Mouse (Mus musculus): ENCODE results near the gene Iqcf4. TPM values are rescaled to one million over a fixed set of nuclear protein-coding genes. Genes with fewer than 3 reads are reported as not detected.
"Not testable (repeated sequence)": the region's sequence is repeated elsewhere in the genome, so short reads cannot be mapped to it uniquely, and the experiment has no call there.

Gene Iqcf4
- polyA plus RNA-seq (2012; ENCODE audit: insufficient read depth, insufficient read length, missing spikeins), result not detected in 2 replicates

- H3K27ac ChIP-seq (replicated peaks; ENCODE audit: low read depth, low read length), result no peak within 1 kb of the TSS
- no peak within 1 kb of the TSS for H3K4me3 ChIP-seq (ENCODE audit: insufficient read depth, low read depth, low read length)
- no peaks in the 10 kb centered on the region for H3K4me1 ChIP-seq (ENCODE audit: control insufficient read depth, insufficient read depth, insufficient read length, low read length)
Observed at GRCm38 (mm10) chr9:106570896-106571295, at the start of gene Iqcf4. Gene Iqcf4, minus strand, starts transcription at chr9:106570996.

- H3K27ac ChIP-seq (replicated peaks; ENCODE audit: low read depth, low read length), result no peak overlapping the region
- no peak overlapping the region for H3K4me3 ChIP-seq (ENCODE audit: insufficient read depth, low read depth, low read length)
- H3K4me1 ChIP-seq (ENCODE audit: control insufficient read depth, insufficient read depth, insufficient read length, low read length), result no peaks in the 10 kb centered on the region
Observed at GRCm38 (mm10) chr9:106617496-106617895, 46.7 kb upstream of the Iqcf4 start.

DNA sequence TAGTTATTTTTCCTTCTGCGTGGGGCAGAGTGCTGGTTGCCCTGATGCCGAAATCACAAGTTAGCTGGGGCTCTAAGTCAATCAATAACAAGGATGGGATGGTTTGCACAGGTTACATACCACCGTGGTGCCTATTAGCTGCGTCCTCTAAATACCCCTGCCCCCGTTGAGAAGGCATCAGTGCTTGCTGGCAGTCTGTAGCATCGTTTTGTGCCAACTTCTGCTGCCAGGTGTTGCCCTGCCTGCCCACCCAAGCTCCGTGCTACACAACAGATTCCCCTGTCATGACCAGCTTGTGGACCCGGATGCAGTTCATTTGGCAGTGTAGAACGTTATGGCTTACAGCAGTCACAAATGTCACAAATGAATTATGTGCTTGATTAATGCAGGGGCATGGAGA lies 45.5 kb upstream of the Iqcf4 start:
- no peak overlapping the region for H3K4me3 ChIP-seq (ENCODE audit: insufficient read depth, low read depth, low read length)
- H3K27ac ChIP-seq (replicated peaks; ENCODE audit: low read depth, low read length), result no peak overlapping the region
- H3K4me1 ChIP-seq (ENCODE audit: control insufficient read depth, insufficient read depth, insufficient read length, low read length), result no peaks in the 10 kb centered on the region

DNA sequence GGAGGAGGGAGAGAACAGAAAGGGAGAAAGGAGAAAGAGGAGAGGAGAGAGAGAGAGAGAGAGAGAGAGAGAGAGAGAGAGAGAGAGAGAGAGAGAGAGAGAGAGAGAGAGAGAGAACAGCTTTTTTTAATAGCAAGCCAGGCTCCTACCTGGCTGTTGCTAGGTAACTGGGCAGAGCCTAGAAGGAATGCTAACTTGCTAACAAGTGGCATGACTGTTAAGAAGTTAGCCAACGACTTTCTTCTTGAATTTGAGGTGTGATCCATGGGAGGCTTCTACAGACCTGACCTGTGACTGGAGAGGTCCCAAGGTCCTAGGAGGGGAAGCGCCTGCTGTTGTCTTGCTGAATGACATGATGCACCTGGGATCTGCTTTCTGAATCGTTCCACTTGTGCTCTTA lies 43.8 kb upstream of the Iqcf4 start:
- Histone ChIP-seq H3K4me3 (ENCODE audit: insufficient read depth, low read depth, low read length) (no peak overlapping the region), H3K4me1 (ENCODE audit: control insufficient read depth, insufficient read depth, insufficient read length, low read length) (no peaks in the 10 kb centered on the region), H3K27ac (replicated peaks; ENCODE audit: low read depth, low read length) (no peak overlapping the region)

GRCm38 (mm10) chr9:106613951-106614350 lies 43.2 kb upstream of the Iqcf4 start:
- no peak overlapping the region for H3K4me3 ChIP-seq (ENCODE audit: insufficient read depth, low read depth, low read length)
- no peaks in the 10 kb centered on the region for H3K4me1 ChIP-seq (ENCODE audit: control insufficient read depth, insufficient read depth, insufficient read length, low read length)
- H3K27ac ChIP-seq (replicated peaks; ENCODE audit: low read depth, low read length), result no peak overlapping the region

DNA sequence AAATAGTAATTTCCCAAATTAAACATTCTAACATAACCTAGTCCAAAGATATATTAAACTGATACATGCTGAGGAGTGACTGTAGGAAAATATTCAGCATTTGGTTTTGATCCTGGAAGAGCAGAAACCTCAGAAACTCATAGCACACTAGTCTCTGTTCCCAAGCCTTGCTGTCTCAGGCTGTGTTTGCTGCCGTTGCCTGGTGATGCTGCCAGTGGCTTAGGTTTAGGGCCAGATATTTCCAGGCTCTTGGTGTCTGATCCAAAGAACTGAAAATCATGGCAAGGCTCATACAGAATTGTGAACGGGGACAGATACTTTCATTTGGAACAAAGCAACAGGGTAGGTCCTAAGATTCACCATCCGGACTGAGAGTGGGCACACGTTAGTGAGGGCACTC lies 39.9 kb upstream of the Iqcf4 start:
- no peak overlapping the region for H3K27ac ChIP-seq (replicated peaks; ENCODE audit: low read depth, low read length)
- no peak overlapping the region for H3K4me3 ChIP-seq (ENCODE audit: insufficient read depth, low read depth, low read length)
- no peaks in the 10 kb centered on the region for H3K4me1 ChIP-seq (ENCODE audit: control insufficient read depth, insufficient read depth, insufficient read length, low read length)

DNA sequence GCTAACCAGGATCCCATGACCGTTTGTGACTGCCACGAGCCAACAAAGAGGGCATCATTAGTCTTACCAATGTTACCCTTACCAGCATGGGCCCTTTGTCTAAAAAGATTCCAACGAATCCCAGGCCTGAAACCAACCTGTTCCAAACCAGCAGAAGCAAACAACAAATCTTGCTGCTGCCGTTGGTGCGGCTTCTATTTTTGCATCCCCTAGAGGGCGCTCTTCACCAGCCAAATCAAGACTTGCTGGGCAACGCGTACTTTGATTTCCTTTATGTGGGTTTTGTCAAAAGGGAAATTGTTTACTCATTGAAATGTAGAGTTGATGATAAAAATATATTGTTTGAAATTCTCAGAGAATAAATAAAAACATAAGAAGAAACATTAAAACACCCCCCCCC lies 29.8 kb upstream of the Iqcf4 start:
- H3K27ac ChIP-seq (replicated peaks; ENCODE audit: low read depth, low read length), result no peak overlapping the region
- no peaks in the 10 kb centered on the region for H3K4me1 ChIP-seq (ENCODE audit: control insufficient read depth, insufficient read depth, insufficient read length, low read length)
- H3K4me3 ChIP-seq (ENCODE audit: insufficient read depth, low read depth, low read length), result no peak overlapping the region

GRCm38 (mm10) chr9:106598466-106598865 lies 27.7 kb upstream of the Iqcf4 start:
- H3K4me1 ChIP-seq (ENCODE audit: control insufficient read depth, insufficient read depth, insufficient read length, low read length), result no peaks in the 10 kb centered on the region
- no peak overlapping the region for H3K4me3 ChIP-seq (ENCODE audit: insufficient read depth, low read depth, low read length)
- H3K27ac ChIP-seq (replicated peaks; ENCODE audit: low read depth, low read length), result no peak overlapping the region

DNA sequence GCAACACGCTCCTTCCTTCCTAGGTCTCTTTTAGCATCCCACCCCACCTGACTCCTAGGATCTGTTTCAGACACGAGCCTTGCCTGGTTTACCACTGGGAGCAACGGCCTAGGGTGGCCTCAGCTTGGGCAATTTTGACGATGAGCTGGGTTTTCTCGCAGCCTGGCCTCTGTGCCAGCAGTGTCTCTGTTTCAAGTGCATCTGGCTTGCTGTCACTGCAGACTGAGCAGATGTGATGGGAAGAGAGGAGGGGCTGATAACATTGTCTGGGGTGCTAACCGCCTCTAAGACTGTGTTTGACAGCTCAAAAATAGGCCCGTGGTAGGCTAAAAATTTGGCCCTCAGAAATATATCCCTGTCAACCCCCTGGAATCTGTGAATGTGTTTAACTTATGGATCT lies 25.0 kb upstream of the Iqcf4 start:
- H3K4me1 ChIP-seq (ENCODE audit: control insufficient read depth, insufficient read depth, insufficient read length, low read length), result no peaks in the 10 kb centered on the region
- no peak overlapping the region for H3K4me3 ChIP-seq (ENCODE audit: insufficient read depth, low read depth, low read length)
- H3K27ac ChIP-seq (replicated peaks; ENCODE audit: low read depth, low read length), result no peak overlapping the region

GRCm38 (mm10) chr9:106595402-106595801 lies 24.6 kb upstream of the Iqcf4 start:
- H3K27ac ChIP-seq (replicated peaks; ENCODE audit: low read depth, low read length); H3K4me3 ChIP-seq (ENCODE audit: insufficient read depth, low read depth, low read length); H3K4me1 ChIP-seq (ENCODE audit: control insufficient read depth, insufficient read depth, insufficient read length, low read length): not testable (repeated sequence)

DNA sequence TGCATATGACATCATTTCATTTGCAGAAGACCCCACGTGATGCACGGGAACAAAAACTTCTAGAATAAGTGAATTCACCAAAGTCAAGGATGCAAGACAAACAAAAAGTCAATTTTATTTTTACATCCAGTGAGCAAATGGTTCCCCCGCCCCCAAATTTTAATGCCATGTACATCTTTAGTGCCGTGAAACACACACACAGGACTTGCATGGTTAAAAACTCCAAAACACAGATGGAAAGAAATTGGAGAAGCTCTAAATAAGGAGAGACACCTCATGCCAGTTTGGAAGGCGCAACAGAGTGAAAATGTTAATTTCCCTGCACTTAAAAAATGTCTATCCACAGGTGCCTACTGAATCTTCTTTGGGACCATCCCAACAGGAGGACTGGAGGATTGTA lies 21.4 kb upstream of the Iqcf4 start:
- Histone ChIP-seq H3K4me1 (ENCODE audit: control insufficient read depth, insufficient read depth, insufficient read length, low read length) (no peaks in the 10 kb centered on the region), H3K4me3 (ENCODE audit: insufficient read depth, low read depth, low read length) (no peak overlapping the region), H3K27ac (replicated peaks; ENCODE audit: low read depth, low read length) (no peak overlapping the region)

- H3K27ac ChIP-seq (replicated peaks; ENCODE audit: low read depth, low read length), result no peak overlapping the region
- H3K4me3 ChIP-seq (ENCODE audit: insufficient read depth, low read depth, low read length), result no peak overlapping the region
- no peaks in the 10 kb centered on the region for H3K4me1 ChIP-seq (ENCODE audit: control insufficient read depth, insufficient read depth, insufficient read length, low read length)
Observed at GRCm38 (mm10) chr9:106582552-106582951, 11.8 kb upstream of the Iqcf4 start.

GRCm38 (mm10) chr9:106580016-106580415 lies 9.2 kb upstream of the Iqcf4 start:
- no peak overlapping the region for H3K27ac ChIP-seq (replicated peaks; ENCODE audit: low read depth, low read length)
- no peaks in the 10 kb centered on the region for H3K4me1 ChIP-seq (ENCODE audit: control insufficient read depth, insufficient read depth, insufficient read length, low read length)

DNA sequence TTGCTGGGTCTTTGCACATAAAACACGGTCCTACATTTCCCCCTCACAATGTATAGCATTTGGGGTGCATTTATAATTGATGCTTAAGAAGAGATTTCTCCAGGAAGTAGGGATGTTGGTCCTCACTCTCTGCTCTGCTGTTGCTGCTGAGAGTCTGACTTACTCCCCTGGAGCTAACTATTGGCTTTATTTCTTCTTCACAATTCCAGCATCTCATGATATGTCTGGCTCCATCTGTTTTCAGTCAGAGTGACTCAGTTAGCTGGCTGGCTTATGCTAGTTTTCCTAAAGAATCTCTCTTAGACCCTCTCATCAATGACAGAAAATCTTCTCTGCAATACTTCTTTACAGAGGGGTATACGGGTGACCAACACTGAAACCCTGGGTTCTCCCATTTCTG lies 5.3 kb upstream of the Iqcf4 start:
- Histone ChIP-seq H3K27ac (replicated peaks; ENCODE audit: low read depth, low read length) (no peak overlapping the region), H3K4me1 (ENCODE audit: control insufficient read depth, insufficient read depth, insufficient read length, low read length) (no peaks in the 10 kb centered on the region), H3K4me3 (ENCODE audit: insufficient read depth, low read depth, low read length) (no peak overlapping the region)

More at GRCm38 (mm10) chr9:106580016-106580415, 9.2 kb upstream of the Iqcf4 start:
- no peak overlapping the region for H3K4me3 ChIP-seq (ENCODE audit: insufficient read depth, low read depth, low read length)

DNA sequence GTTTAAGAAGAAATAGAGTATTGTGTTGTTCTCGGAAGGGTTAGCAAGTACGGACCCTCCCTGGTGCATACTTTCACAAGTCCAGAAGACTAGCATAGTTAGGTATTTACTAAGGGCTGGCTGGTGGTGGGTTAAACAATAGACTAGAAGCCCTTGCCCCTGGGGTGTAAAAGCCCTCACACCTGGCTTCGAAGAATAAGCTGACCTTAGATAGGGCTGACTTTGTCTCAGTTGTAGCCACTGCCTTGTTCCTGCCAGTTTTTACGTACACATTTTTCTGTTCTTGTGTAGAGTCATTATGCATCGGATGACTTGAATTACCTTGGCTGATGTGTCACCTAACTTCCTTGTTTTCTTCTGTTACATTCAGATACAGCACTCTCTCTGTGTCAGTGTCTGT lies 2.6 kb upstream of the Iqcf4 start:
- Histone ChIP-seq H3K4me3 (ENCODE audit: insufficient read depth, low read depth, low read length) (no peak overlapping the region), H3K27ac (replicated peaks; ENCODE audit: low read depth, low read length) (no peak overlapping the region), H3K4me1 (ENCODE audit: control insufficient read depth, insufficient read depth, insufficient read length, low read length) (no peaks in the 10 kb centered on the region)

DNA sequence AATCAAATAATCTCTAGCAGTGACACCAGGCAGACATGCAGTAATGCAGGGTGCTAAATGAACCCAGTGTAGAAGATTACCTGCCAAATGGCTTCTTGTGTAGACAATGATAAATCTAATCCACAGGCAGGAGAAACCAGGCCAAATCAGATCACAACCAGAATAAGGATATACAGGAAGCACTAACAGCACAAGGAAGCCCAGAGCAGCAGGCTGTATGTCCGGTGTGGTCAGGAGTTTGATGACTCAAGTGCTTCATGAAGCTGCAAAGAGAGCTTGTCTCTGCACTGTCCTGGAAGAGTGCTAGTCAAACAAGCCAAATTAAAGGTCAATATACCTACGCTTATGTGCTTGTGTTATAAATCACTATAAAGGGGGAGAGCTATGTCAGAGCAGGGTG lies 1.4 kb upstream of the Iqcf4 start:
- H3K27ac ChIP-seq (replicated peaks; ENCODE audit: low read depth, low read length), result no peak overlapping the region
- no peaks in the 10 kb centered on the region for H3K4me1 ChIP-seq (ENCODE audit: control insufficient read depth, insufficient read depth, insufficient read length, low read length)
- no peak overlapping the region for H3K4me3 ChIP-seq (ENCODE audit: insufficient read depth, low read depth, low read length)

DNA sequence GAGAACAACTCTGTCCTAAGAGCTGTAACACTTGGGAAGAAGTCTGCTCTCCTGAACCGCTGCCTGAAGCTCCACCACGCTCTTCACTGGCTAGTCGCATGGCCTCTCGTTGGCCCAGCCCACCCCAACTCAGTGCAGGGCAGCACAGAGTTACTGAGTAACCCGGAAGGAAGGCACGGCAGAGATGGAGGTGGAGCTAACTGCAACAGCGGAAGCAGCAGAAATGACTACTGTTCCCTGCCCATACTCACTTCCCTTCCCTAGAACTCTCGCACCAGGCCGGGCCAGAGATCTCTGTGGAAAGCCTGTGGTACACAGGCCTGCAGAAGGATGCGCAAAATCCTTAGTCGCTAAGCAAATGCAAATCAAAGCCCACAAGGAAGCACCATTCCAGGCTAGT lies 4.4 kb downstream of the Iqcf4 start:
- Histone ChIP-seq H3K4me3 (ENCODE audit: insufficient read depth, low read depth, low read length) (no peak overlapping the region), H3K4me1 (ENCODE audit: control insufficient read depth, insufficient read depth, insufficient read length, low read length) (no peaks in the 10 kb centered on the region), H3K27ac (replicated peaks; ENCODE audit: low read depth, low read length) (no peak overlapping the region)

All from brown adipose tissue, adult 24 weeks (tissue).